Mouse (Mus musculus) limb, embryonic 11.5 days (tissue): ENCODE data around the gene Sec22c. TPM values are rescaled to one million over a fixed set of nuclear protein-coding genes. Genes with fewer than 3 reads are reported as not detected.
A peak's percentile ranks its signal among the peaks of the same experiment; 100 is the strongest.

Experiments used
- ATAC-seq: fragments of 200-750 bp; cut with Nextera tagmentation; 2 replicates; pipeline ENCODE4 v1.8.0; 2017; ENCODE audit warnings: low read depth; ENCODE audit not compliant: insufficient number of reproducible peaks, low FRiP score, low TSS enrichment
- DNase-seq: peaks from one replicate; pipeline ENCODE4 v3.0.0-alpha.2; 2015; ENCODE audit warnings: low spot score
- H3K27ac ChIP-seq: fragments of 300-500 bp; sonication (generic); replicated peaks from 2 replicates; pipeline ENCODE4 v1.5.1; 2014; ENCODE audit warnings: low read depth, mild to moderate bottlenecking, low read length
- H3K27me3 ChIP-seq: fragments of 300-500 bp; sonication (generic); 2 replicates; pipeline ENCODE4 v1.6.1; 2014; ENCODE audit warnings: mild to moderate bottlenecking, low read length, mixed read lengths; ENCODE audit not compliant: control insufficient read depth, insufficient read depth
- H3K36me3 ChIP-seq: fragments of 300-500 bp; sonication (generic); 2 replicates; pipeline ENCODE4 v1.6.1; 2014; ENCODE audit warnings: mild to moderate bottlenecking, low read length, moderate library complexity, mixed read lengths; ENCODE audit not compliant: control insufficient read depth, insufficient read depth
- H3K4me1 ChIP-seq: fragments of 300-500 bp; sonication (generic); 2 replicates; pipeline ENCODE4 v1.6.1; 2014; ENCODE audit warnings: low read length, mixed read lengths; ENCODE audit not compliant: control insufficient read depth, insufficient read depth
- H3K4me2 ChIP-seq: fragments of 300-500 bp; sonication (generic); 2 replicates; pipeline ENCODE4 v1.6.1; 2014; ENCODE audit warnings: low read depth, mild to moderate bottlenecking, moderate library complexity; ENCODE audit not compliant: severe bottlenecking
- H3K4me3 ChIP-seq: fragments of 300-500 bp; sonication (generic); 2 replicates; pipeline ENCODE4 v1.5.1; 2014; ENCODE audit warnings: low read depth, low read length
- H3K9ac ChIP-seq: fragments of 300-500 bp; sonication (generic); 2 replicates; pipeline ENCODE4 v1.6.1; 2014; ENCODE audit warnings: mild to moderate bottlenecking, low read length
- H3K9me3 ChIP-seq: fragments of 300-500 bp; sonication (generic); 2 replicates; pipeline ENCODE4 v1.6.1; 2016; ENCODE audit warnings: low read length; ENCODE audit not compliant: control insufficient read depth
- WGBS: fragments of 180-500 bp; shearing (Covaris S2); extraction: QIAGEN DNeasy Blood & Tissue Kit; methylation state at CpG from one replicate; pipeline ENCODE4 v1.1.7; 2014; 5-methylcytosine and 5-hydroxymethylcytosine counted together
- polyA plus RNA-seq: library from polyadenylated mRNA; unstranded; fragments of >200 nt; fragmentation: Nextera tagmentation; extraction: Ambion mirVana; gene quantifications from 2 replicates; pipeline ENCODE4 v1.2.1, GENCODE M21; 2014

Gene Sec22c
- polyA plus RNA-seq, 1 experiment from 2014 or later = 10.7 TPM

DNA sequence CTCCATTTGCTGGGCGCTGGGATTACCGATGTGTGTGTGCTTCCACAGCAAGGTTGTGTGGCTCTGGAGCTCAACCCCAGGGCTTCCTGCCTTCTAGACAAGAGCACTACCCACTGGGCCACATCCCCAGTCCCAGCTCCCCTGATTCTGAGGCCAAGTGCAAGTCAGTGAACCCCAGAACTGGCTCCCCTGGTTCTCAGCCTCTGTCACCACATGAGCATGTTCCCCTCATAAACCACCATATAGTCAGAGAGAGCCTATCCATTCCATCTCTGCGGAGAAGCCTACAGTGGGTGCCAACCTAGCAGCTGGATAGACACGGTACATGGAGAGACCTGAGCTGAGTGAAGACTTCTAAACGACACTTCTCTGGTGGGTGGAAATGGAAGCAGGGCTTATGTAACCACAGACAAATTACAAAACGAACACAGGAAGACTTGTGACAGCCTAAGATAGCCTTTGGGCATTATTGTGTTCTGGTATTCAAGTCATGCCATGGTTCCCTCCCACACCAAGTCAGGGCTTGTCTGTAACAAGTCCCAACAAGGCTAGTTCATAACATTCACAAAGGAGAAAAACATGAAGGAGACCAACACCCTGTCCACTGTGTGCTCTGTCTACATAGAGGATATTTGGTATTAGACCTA is 862 bp upstream of the Sec22c start:
- WGBS = 78% methylated on average over 6 of the region's 6 CpGs
- no peak overlapping the region for H3K27ac ChIP-seq

DNA sequence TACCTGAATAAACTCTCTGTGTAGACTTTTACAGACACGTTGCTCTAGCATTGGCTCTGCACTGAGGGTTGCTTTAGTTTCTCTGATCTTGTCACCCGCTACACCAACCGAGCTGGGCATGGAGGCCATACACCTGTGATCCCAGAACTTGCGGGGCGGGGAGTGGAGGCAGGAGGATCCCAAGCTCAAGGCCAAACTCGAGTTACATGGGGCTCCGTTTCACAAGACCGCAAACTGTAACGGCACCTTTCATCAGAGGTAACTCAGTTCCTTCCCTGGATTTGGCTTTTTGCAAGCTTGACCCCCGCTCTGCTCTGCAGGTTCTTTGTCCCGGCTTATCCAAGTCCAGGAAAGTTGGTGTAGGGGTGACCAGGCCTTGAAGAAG is 1.0 kb downstream of the Sec22c start:
- 40% methylated on average over 11 of the region's 11 CpGs for WGBS
- H3K27ac ChIP-seq = no peak overlapping the region

More for the DNA sequence above, 862 bp upstream of the Sec22c start:
- H3K9ac ChIP-seq = no peak overlapping the region
- H3K4me2 ChIP-seq = no peak overlapping the region
- no peaks in the 10 kb centered on the region for H3K9me3 ChIP-seq
- DNase-seq = no peak
- H3K4me3 ChIP-seq = no peak overlapping the region
- peaks cover 14% of the 10 kb centered on the region for H3K4me1 ChIP-seq
- no peaks in the 10 kb centered on the region for H3K27me3 ChIP-seq
- no peak for ATAC-seq
- no peaks in the 10 kb centered on the region for H3K36me3 ChIP-seq

DNA sequence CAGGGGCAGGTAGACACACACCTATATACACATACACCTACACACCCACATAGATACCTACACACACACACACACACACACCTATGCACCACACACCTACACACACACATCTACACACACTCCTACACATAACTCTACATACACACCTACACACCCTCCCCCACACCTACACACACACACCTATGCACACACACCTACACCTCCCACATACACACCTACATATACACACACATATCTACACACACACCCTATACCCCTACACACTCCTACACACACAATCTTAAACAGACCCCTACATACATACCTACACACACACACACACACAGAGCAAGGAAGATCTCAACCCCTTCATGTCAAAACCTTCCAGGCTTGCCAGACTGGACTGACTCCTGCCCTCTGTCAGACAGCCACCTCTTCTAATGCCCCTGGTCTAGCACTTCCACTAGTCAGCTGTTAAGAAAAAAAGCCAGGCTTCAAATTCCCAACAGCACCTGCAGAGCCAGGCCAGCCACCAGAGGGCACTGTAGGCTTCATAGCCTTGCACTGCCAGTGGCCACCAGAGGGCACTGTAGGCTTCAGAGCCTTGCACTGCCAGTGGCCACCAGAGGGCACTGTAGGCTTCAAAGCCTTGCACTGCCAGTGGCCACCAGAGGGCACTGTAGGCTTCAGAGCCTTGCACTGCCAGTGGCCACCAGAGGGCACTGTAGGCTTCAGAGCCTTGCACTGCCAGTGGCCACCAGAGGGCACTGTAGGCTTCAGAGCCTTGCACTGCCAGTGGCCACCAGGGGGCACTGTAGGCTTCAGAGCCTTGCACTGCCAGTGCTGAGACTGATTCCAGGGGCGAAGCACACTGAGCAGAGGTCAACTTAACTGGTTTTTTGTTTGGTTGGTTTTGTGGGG is 7.9 kb downstream of the Sec22c start:
- ATAC-seq (no peak; the same call in 1 of the 2 replicates), DNase-seq (no peak)
- Histone ChIP-seq H3K27ac (no peak overlapping the region), H3K4me2 (no peak overlapping the region), H3K9ac (no peak overlapping the region), H3K27me3 (no peaks in the 10 kb centered on the region), H3K36me3 (no peaks in the 10 kb centered on the region; the same call in 1 of the 2 replicates), H3K4me3 (no peak overlapping the region), H3K4me1 (no peaks in the 10 kb centered on the region), H3K9me3 (no peaks in the 10 kb centered on the region; the same call in 1 of the 2 replicates)
- 100% methylated on average over 1 of the region's 1 CpGs for WGBS

More for the DNA sequence above, 1.0 kb downstream of the Sec22c start:
- Histone ChIP-seq H3K4me2 (peak overlapping the region; percentile 62), H3K9me3 (no peaks in the 10 kb centered on the region), H3K4me1 (peaks cover 14% of the 10 kb centered on the region), H3K9ac (peak overlapping the region; percentile 64), H3K27me3 (no peaks in the 10 kb centered on the region), H3K4me3 (peak overlapping the region; percentile 64), H3K36me3 (no peaks in the 10 kb centered on the region)
- ATAC-seq (no peak), DNase-seq (no peak)

DNA sequence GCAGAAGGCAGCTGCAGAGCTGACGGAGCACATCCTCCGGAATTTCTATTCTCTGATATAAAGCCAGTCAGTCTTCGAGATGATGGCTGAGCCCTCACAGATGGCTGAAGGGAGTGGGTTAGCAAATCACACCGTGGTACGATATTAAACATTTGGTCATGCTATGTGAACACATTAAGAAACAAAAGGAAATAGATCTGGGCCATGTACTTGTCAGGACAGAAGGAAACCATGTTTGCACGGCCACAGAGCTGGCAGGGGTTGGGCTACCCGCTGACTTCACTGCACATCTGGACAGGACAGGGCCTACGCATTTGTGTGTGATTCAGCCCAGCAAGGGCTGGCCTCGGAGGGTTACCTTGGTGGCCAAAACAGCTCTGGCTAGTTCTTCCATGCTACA is 8.7 kb downstream of the Sec22c start:
- DNase-seq = no peak
- Histone ChIP-seq H3K9ac (no peak overlapping the region), H3K9me3 (no peaks in the 10 kb centered on the region; the same call in 1 of the 2 replicates), H3K36me3 (no peaks in the 10 kb centered on the region; the same call in 1 of the 2 replicates), H3K4me2 (no peak overlapping the region), H3K27ac (no peak overlapping the region), H3K4me3 (no peak overlapping the region), H3K27me3 (no peaks in the 10 kb centered on the region), H3K4me1 (no peaks in the 10 kb centered on the region)
- 0 out of 2 replicates have a peak, but pooled peaks have one; percentile 13 for ATAC-seq
- 93% methylated on average over 9 of the region's 9 CpGs for WGBS

DNA sequence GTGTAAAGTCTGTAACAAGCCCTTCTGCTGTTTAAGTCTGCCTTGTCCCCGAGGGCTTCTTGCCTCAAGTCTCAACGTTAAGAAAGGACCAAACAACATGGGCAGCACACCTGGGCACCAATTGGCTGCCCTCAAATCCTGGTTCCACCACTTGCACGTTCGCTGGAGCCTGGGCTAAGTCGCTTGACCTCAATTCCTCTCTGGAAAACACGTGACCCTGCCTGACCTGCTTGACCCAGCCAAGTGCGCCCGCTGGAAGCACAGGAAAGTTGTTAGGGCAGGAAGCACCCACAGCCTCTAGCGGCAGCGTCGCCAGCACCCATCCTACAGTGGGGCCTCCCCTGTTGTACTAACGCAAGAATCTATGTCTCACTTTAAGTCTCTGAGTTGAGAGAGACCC is 10.6 kb downstream of the Sec22c start:
- H3K36me3 ChIP-seq = peaks cover 2% of the 10 kb centered on the region; the same call in 1 of the 2 replicates
- H3K27me3 ChIP-seq = no peaks in the 10 kb centered on the region
- no peak overlapping the region for H3K4me2 ChIP-seq
- H3K4me1 ChIP-seq = no peaks in the 10 kb centered on the region
- H3K27ac ChIP-seq = no peak overlapping the region
- DNase-seq (no peak), ATAC-seq (no peak)
- no peaks in the 10 kb centered on the region; the same call in 1 of the 2 replicates for H3K9me3 ChIP-seq
- WGBS = 73% methylated on average over 12 of the region's 12 CpGs
- H3K4me3 ChIP-seq = no peak overlapping the region
- H3K9ac ChIP-seq = no peak overlapping the region

DNA sequence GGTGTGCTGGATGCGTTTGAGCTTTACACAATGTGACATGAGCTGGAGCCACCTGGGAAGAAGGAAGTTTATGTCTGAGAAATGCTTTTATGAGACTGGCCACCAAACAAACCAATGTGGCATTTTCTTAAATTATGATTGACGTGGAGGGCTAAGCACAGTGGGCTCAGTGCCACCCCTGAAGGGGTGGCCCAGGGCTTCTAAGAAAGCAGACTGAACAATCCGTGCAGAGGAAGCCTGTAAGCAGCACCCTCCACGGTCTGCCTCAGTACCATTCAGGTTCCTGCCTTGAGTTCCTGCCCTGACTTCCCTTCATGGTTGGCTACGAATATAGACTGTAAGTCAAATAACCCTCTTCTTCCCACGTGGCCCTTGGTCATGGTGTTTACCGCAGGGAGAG is 14.6 kb downstream of the Sec22c start:
- H3K4me2 ChIP-seq = no peak overlapping the region
- no peaks in the 10 kb centered on the region for H3K27me3 ChIP-seq
- no peaks in the 10 kb centered on the region for H3K4me1 ChIP-seq
- DNase-seq (no peak), ATAC-seq (no peak)
- H3K9ac ChIP-seq = no peak overlapping the region
- no peak overlapping the region for H3K27ac ChIP-seq
- H3K9me3 ChIP-seq = no peaks in the 10 kb centered on the region
- peaks cover 6% of the 10 kb centered on the region; the same call in 1 of the 2 replicates for H3K36me3 ChIP-seq
- 92% methylated on average over 7 of the region's 7 CpGs for WGBS
- H3K4me3 ChIP-seq = no peak overlapping the region

DNA sequence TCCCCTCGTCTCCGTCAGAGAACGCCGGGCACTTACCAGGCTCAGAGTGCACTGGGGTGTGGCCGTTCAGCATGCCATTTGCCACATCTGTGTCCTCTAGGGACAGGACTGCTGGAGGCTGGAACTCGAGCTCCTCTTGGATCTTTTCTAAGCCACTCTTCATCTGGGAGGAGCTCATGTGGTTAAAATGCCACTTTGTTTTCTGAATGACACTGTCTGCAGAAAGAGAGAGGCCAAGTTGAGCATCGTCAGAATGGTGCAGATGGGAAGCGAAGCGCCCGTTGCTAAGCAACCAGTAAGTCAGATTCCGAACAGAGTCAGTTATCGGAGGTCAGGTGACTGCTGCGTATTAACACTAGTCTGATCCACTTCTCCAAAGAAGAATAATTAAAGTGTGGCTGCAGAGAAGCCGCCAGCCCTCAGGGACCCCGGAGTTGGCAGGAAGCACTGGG is 15.1 kb downstream of the Sec22c start:
- H3K4me3 ChIP-seq = no peak overlapping the region
- H3K27ac ChIP-seq = no peak overlapping the region
- H3K9ac ChIP-seq = no peak overlapping the region
- H3K9me3 ChIP-seq = no peaks in the 10 kb centered on the region
- no peak overlapping the region for H3K4me2 ChIP-seq
- WGBS = 87% methylated on average over 15 of the region's 15 CpGs
- H3K4me1 ChIP-seq = no peaks in the 10 kb centered on the region
- DNase-seq (no peak), ATAC-seq (no peak)
- peaks cover 7% of the 10 kb centered on the region; the same call in 1 of the 2 replicates for H3K36me3 ChIP-seq
- no peaks in the 10 kb centered on the region for H3K27me3 ChIP-seq

DNA sequence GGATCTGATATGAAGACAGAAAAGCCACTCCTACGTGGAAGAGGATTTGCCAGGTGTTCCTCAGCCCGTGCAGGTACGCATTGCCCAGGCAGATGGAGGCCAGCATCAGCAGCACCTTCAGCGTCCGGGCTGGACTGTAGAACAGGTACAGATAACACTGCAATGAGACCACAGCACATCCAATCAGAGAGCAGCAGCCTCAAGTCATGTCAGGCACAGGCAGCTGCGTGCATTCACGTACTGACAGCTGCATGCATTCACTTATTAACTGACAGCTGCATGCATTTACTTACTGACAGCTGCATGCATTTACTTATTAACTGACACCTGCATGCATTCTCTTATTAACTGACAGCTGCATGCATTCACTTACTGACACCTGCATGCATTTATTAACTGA is 20.6 kb downstream of the Sec22c start:
- no peak overlapping the region for H3K4me3 ChIP-seq
- 81% methylated on average over 7 of the region's 7 CpGs for WGBS
- H3K4me1 ChIP-seq = no peaks in the 10 kb centered on the region
- DNase-seq (no peak), ATAC-seq (no peak)
- peaks cover 5% of the 10 kb centered on the region; the same call in 1 of the 2 replicates for H3K36me3 ChIP-seq
- H3K4me2 ChIP-seq = no peak overlapping the region
- no peaks in the 10 kb centered on the region for H3K9me3 ChIP-seq
- no peak overlapping the region for H3K27ac ChIP-seq
- no peaks in the 10 kb centered on the region for H3K27me3 ChIP-seq
- no peak overlapping the region for H3K9ac ChIP-seq
